Mouse (Mus musculus): ENCODE results near the gene Arpc1b.

DNA sequence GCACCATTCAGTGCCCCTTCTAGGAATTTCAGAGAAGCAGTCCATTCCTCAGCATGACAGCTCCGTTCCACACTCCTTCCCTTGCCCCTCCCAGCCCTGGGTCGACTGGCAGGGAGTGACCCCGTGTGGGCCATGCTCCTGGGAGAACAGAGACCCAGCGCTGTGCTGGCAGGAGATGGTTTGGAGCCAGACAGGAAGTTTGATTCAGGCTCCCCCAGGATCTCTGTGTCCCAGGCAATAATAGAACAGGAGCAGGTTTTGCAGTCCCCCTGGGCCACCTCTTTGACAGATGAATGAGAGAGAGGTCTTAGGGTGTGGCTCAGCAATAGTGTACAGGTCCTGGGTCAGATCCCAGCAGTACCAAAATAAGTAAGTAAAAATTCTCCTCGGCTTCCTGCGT lies 4.0 kb downstream of the Arpc1b start:
- TF ChIP-seq POLR2A (IDR thresholded peaks at IDR 0.05; ENCODE audit: extremely low read depth, insufficient read depth, low read length) (no peak), CTCF (IDR thresholded peaks at IDR 0.05; ENCODE audit: low read depth, low read length) (no peak)
